Mouse (Mus musculus): ENCODE measurements at regions not wholly inside any gene's neighbourhood (a gene's known extent, or its start where the extent isn't known, plus 50 kb on each side); places are given as distances from the start of the nearest gene placed in this dataset.
"Not testable (repeated sequence)": the region's sequence is repeated elsewhere in the genome, so short reads cannot be mapped to it uniquely, and the experiment has no call there.

GRCm38 (mm10) chr10:118052042-118052441 is 89.6 kb upstream of the Mdm1 start:
- DNase-seq, result no peak

GRCm38 (mm10) chr10:118052477-118052876 is 89.1 kb upstream of the Mdm1 start:
- DNase-seq, result no peak

- DNase-seq, result no peak
These were observed 88.6 kb upstream of the Mdm1 start for GRCm38 (mm10) chr10:118053037-118053436.

- DNase-seq, result no peak
These were observed 84.8 kb upstream of the Mdm1 start for GRCm38 (mm10) chr10:118056789-118057271.

GRCm38 (mm10) chr10:118057516-118057915 is 84.1 kb upstream of the Mdm1 start:
- DNase-seq, result no peak

- DNase-seq, result no peak
These were observed 76.8 kb upstream of the Mdm1 start for GRCm38 (mm10) chr10:118064816-118065216.

- not testable (repeated sequence) for DNase-seq
These were observed 65.3 kb upstream of the Mdm1 start for GRCm38 (mm10) chr10:118076341-118076740.

GRCm38 (mm10) chr10:118081636-118082166 is 59.9 kb upstream of the Mdm1 start:
- DNase-seq, result no peak

- no peak for DNase-seq
These were observed 58.4 kb upstream of the Mdm1 start for GRCm38 (mm10) chr10:118083035-118083720.

- no peak for DNase-seq
These were observed 57.9 kb upstream of the Mdm1 start for GRCm38 (mm10) chr10:118083721-118084075.

GRCm38 (mm10) chr10:118085046-118085983 is 56.3 kb upstream of the Mdm1 start:
- no peak for DNase-seq

- no peak for DNase-seq
These were observed 53.9 kb upstream of the Mdm1 start for GRCm38 (mm10) chr10:118087570-118088340.

GRCm38 (mm10) chr10:118088499-118088898 is 53.1 kb upstream of the Mdm1 start:
- no peak for DNase-seq

- DNase-seq, result no peak
These were observed 51.7 kb upstream of the Mdm1 start for GRCm38 (mm10) chr10:118089879-118090278.

GRCm38 (mm10) chr10:118091476-118091875 is 50.1 kb upstream of the Mdm1 start:
- DNase-seq, result no peak
